ENCODE assay signal across 18 mouse cellular contexts in genomic region chr12:86698537-86698936, GRCm38 (mm10). TPM values are rescaled to one million over a fixed set of nuclear protein-coding genes. Genes with fewer than 3 reads are reported as not detected.
DNase-seq lines count a peak whose midpoint lies in the region; ATAC-seq and TF ChIP-seq lines count a peak whose summit lies in the region.
"Had no signal": no experiment of that assay in that cellular context is flagged by ENCODE, and none has a peak within 500 bp of the region (broad histone marks: within the 10 kb centered on the region; RNA-seq: fewer than 3 reads in every experiment).

No protein-coding gene starts in this region.

- H3K27ac ChIP-seq in stomach, embryonic 15.5 days = no peak overlapping the region
- no peak overlapping the region for H3K27ac ChIP-seq in stomach, postnatal 0 days (replicated peaks)
- H3K27ac ChIP-seq in hindbrain, embryonic 14.5 days = peak overlapping the region; percentile 81
- H3K27ac ChIP-seq: macrophage had no signal

- no peaks in the 10 kb centered on the region for H3K36me3 ChIP-seq in stomach, embryonic 15.5 days
- H3K36me3 ChIP-seq in stomach, postnatal 0 days (ENCODE audit: control insufficient read depth, insufficient read depth, low read length) = no peaks in the 10 kb centered on the region
- peaks cover 25% of the 10 kb centered on the region for H3K36me3 ChIP-seq in hindbrain, embryonic 14.5 days (replicated peaks; ENCODE audit: control insufficient read depth, insufficient read depth)

- ATAC-seq in stomach, embryonic 15.5 days (ENCODE audit: insufficient read depth, low FRiP score, low read depth) = peak; percentile 31; the same call in 1 of the 2 replicates
- ATAC-seq in stomach, postnatal 0 days (ENCODE audit: low FRiP score, low TSS enrichment) = no peak
- ATAC-seq in hindbrain, embryonic 14.5 days (ENCODE audit: low FRiP score) = no peak
- ATAC-seq: intestine, embryonic 16.5 days had no signal

- no peak for TF ChIP-seq CTCF in stomach, postnatal 0 days (IDR thresholded peaks at IDR 0.05; ENCODE audit: low read depth)

- TF ChIP-seq EP300 in stomach, postnatal 0 days (optimal IDR thresholded peaks at IDR 0.05) = no peak

- no peaks in the 10 kb centered on the region for H3K4me1 ChIP-seq in stomach, embryonic 15.5 days
- no peaks in the 10 kb centered on the region for H3K4me1 ChIP-seq in stomach, postnatal 0 days (replicated peaks; ENCODE audit: control insufficient read depth, insufficient read depth)
- no peaks in the 10 kb centered on the region; the same call in 1 of the 2 replicates for H3K4me1 ChIP-seq in hindbrain, embryonic 14.5 days (replicated peaks; ENCODE audit: control insufficient read depth, insufficient read depth, low read length)

- no peaks in the 10 kb centered on the region for H3K27me3 ChIP-seq in stomach, embryonic 15.5 days (replicated peaks)
- no peaks in the 10 kb centered on the region for H3K27me3 ChIP-seq in stomach, postnatal 0 days (ENCODE audit: control insufficient read depth, insufficient read depth, low read length)
- no peaks in the 10 kb centered on the region for H3K27me3 ChIP-seq in hindbrain, embryonic 14.5 days (ENCODE audit: control insufficient read depth, insufficient read depth, low read length)
- H3K27me3 ChIP-seq: embryonic facial prominence, embryonic 12.5 days had no signal

- DNase-seq in heart, adult 11 months = peak; percentile 64
- DNase-seq in heart, adult 8-10 months (ENCODE audit: low spot score) = no peak
- no peak for DNase-seq in stomach, postnatal 0 days (ENCODE audit: low spot score)
- DNase-seq in hindbrain, embryonic 14.5 days (ENCODE audit: low spot score) = no peak
- DNase-seq in spleen, adult 12 weeks (ENCODE audit: low spot score) = no peak
- no peak for DNase-seq in right cerebral cortex, postnatal 36 days (ENCODE audit: low spot score in 2 of 2)
- DNase-seq in ovary, postnatal 36 days (ENCODE audit: low spot score) = no peak
- DNase-seq: cerebellum, adult 8-10 months; gastrocnemius, postnatal 36 days; kidney, postnatal 4 days; liver had no signal

- H3K9me3 ChIP-seq in stomach, embryonic 15.5 days = no peaks in the 10 kb centered on the region
- no peaks in the 10 kb centered on the region for H3K9me3 ChIP-seq in stomach, postnatal 0 days (ENCODE audit: control insufficient read depth, low read length)
- no peaks in the 10 kb centered on the region for H3K9me3 ChIP-seq in hindbrain, embryonic 14.5 days (ENCODE audit: control insufficient read depth, low read length)
- H3K9me3 ChIP-seq: embryonic facial prominence, embryonic 12.5 days had no signal

- H3K4me3 ChIP-seq in stomach, embryonic 15.5 days (replicated peaks) = no peak overlapping the region
- H3K4me3 ChIP-seq in stomach, postnatal 0 days (ENCODE audit: low read depth, low read length) = no peak overlapping the region
- H3K4me3 ChIP-seq in hindbrain, embryonic 14.5 days (replicated peaks; ENCODE audit: low read length) = no peak overlapping the region
- H3K4me3 ChIP-seq: embryonic facial prominence, embryonic 12.5 days had no signal

- no peak overlapping the region for H3K4me2 ChIP-seq in stomach, embryonic 15.5 days
- no peak overlapping the region for H3K4me2 ChIP-seq in stomach, postnatal 0 days (replicated peaks; ENCODE audit: low read depth)
- H3K4me2 ChIP-seq in hindbrain, embryonic 14.5 days (replicated peaks) = no peak overlapping the region
- H3K4me2 ChIP-seq: embryonic facial prominence, embryonic 12.5 days had no signal

- H3K9ac ChIP-seq in stomach, embryonic 15.5 days = no peak overlapping the region
- no peak overlapping the region for H3K9ac ChIP-seq in stomach, postnatal 0 days (ENCODE audit: low read length)
- H3K9ac ChIP-seq in hindbrain, embryonic 14.5 days = no peak overlapping the region
- H3K9ac ChIP-seq: embryonic facial prominence, embryonic 12.5 days had no signal

RNA-seq across cellular contexts. Expression of gene Vash1, which starts 20.0 kb away (rescaled TPM):
- 10 to 100 TPM in 3 of 4 experiments, 1 to 10 TPM in 1; 6.6 to 16.3 (median 13.3) TPM for total RNA-seq in heart, adult 8-10 months (2022)
- polyA plus RNA-seq in stomach, embryonic 15.5 days (2015; fragmentation: Nextera tagmentation; extraction: Ambion mirVana) = 8.7 and 9.7 TPM in 2 replicates
- polyA plus RNA-seq in stomach, postnatal 0 days (2015; fragmentation: Nextera tagmentation; extraction: Ambion mirVana) = 3.4 and 3.5 TPM in 2 replicates
- 27.5 and 31.2 TPM in 2 replicates for polyA plus RNA-seq in hindbrain, embryonic 14.5 days (2014; fragmentation: Nextera tagmentation; extraction: Ambion mirVana)
- polyA plus RNA-seq: macrophage had no signal

RNA-seq across cellular contexts. Expression of gene Angel1, which starts 27.7 kb away (rescaled TPM):
- total RNA-seq in heart, adult 8-10 months (2022) = 1 to 10 TPM; 2.9 to 4.6 (median 3.8) TPM
- 7.1 and 9.0 TPM in 2 replicates for polyA plus RNA-seq in stomach, embryonic 15.5 days (2015; fragmentation: Nextera tagmentation; extraction: Ambion mirVana)
- 3.9 and 4.3 TPM in 2 replicates for polyA plus RNA-seq in stomach, postnatal 0 days (2015; fragmentation: Nextera tagmentation; extraction: Ambion mirVana)
- 12.3 and 13.1 TPM in 2 replicates for polyA plus RNA-seq in hindbrain, embryonic 14.5 days (2014; fragmentation: Nextera tagmentation; extraction: Ambion mirVana)

RNA-seq across cellular contexts. Expression of gene Lrrc74a, which starts 35.6 kb away (rescaled TPM):
- total RNA-seq in heart, adult 8-10 months (2022) = not detected
- 0.08 TPM in 1 of 2 replicates, not detected in the other for polyA plus RNA-seq in stomach, embryonic 15.5 days (2015; fragmentation: Nextera tagmentation; extraction: Ambion mirVana)
- not detected in 2 replicates for polyA plus RNA-seq in stomach, postnatal 0 days (2015; fragmentation: Nextera tagmentation; extraction: Ambion mirVana)
- polyA plus RNA-seq in hindbrain, embryonic 14.5 days (2014; fragmentation: Nextera tagmentation; extraction: Ambion mirVana) = not detected in 2 replicates
- total RNA-seq: gastrocnemius, postnatal 36 days; left cerebral cortex, postnatal 10 days; MEL had no signal
- polyA plus RNA-seq: embryonic facial prominence, embryonic 12.5 days; heart, postnatal 0 days; intestine, embryonic 16.5 days; macrophage had no signal
